Mouse (Mus musculus): ENCODE results near the gene Wdr34. TPM values are rescaled to one million over a fixed set of nuclear protein-coding genes. Genes with fewer than 3 reads are reported as not detected.
A peak's percentile ranks its signal among the peaks of the same experiment; 100 is the strongest.

Wdr34 gene
- polyA plus RNA-seq, 1 experiment = not detected

DNA sequence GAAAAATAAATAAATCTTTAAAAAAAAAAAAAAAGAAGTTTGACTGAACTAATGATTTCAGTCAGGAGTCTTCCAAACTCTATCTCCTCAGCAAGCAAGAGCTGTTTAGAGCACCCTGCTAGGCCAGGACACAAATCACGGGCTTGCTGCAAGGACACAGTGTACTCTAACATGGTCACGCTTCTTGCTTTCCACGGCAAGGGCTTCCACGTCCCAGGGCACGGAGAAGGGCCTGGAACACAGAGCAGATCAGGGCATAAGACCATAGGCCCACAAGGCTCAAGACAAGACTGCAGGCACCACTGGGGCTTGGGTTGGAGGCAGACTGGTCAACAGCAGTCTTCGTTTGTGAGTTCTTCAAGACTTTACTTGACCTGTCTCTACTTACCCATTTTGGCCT lies 1.6 kb downstream of the Wdr34 start:
- no peak overlapping the region for H3K27ac ChIP-seq (ENCODE audit: insufficient read depth, low read depth, low read length)

DNA sequence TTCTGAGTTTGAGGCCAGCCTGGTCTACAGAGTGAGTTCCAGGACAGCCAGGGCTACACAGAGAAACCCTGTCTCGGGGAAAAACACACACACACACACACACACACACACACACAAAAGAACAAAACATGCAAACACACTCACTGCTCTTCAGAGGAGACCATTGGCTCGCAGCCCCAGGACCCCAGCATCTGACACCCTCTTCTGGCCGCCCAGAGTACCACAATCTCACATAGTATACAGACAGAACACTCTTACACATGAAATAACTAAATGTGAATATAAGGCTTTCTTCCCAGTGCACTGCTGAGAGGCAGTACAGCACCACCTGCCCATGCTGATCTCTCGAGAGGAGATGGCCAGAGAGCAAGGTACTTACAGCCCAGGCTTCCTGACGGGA lies 4.1 kb downstream of the Wdr34 start:
- no peak overlapping the region for H3K4me3 ChIP-seq (ENCODE audit: insufficient read depth, low read depth, low read length)
- TF ChIP-seq CTCF (IDR thresholded peaks at IDR 0.05; ENCODE audit: insufficient read depth, low read depth, low read length) = no peak
- no peak for TF ChIP-seq POLR2A (IDR thresholded peaks at IDR 0.05; ENCODE audit: insufficient read depth, low read depth, low read length)
- H3K27ac ChIP-seq (ENCODE audit: insufficient read depth, low read depth, low read length) = no peak overlapping the region
- WGBS = 92% methylated on average over 5 of the region's 5 CpGs
- peaks cover 3% of the 10 kb centered on the region; the same call in 1 of the 2 replicates for H3K4me1 ChIP-seq (ENCODE audit: control insufficient read depth, insufficient read depth, low read length)

More for the DNA sequence above, 1.6 kb downstream of the Wdr34 start:
- WGBS = 96% methylated on average over 6 of the region's 6 CpGs
- TF ChIP-seq POLR2A (IDR thresholded peaks at IDR 0.05; ENCODE audit: insufficient read depth, low read depth, low read length) = no peak
- no peak for TF ChIP-seq CTCF (IDR thresholded peaks at IDR 0.05; ENCODE audit: insufficient read depth, low read depth, low read length)
- H3K4me3 ChIP-seq (ENCODE audit: insufficient read depth, low read depth, low read length) = no peak overlapping the region
- H3K4me1 ChIP-seq (ENCODE audit: control insufficient read depth, insufficient read depth, low read length) = peaks cover 3% of the 10 kb centered on the region; the same call in 1 of the 2 replicates

DNA sequence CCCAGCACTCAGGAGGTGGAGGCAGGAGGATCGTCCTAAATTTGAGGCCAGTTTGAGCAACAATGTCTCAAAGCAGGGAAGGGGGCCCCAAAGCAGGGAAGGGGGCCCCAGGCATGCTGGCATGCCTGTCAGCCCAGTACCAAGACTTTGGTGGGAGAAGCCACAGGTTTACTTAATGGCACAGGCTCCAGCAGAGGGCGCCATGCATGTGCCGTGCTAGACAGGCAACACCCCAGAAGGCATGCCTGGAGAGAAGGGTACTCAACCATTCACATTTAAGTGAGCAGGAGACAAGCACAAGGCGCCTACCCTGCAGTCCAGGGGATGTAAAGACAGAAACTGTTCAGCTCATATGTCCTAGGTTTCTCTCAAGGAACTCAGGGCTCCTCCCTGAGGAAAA lies 6.2 kb downstream of the Wdr34 start:
- no peak overlapping the region for H3K27ac ChIP-seq (ENCODE audit: insufficient read depth, low read depth, low read length)
- WGBS = 9% methylated on average over 4 of the region's 4 CpGs
- no peak for TF ChIP-seq POLR2A (IDR thresholded peaks at IDR 0.05; ENCODE audit: insufficient read depth, low read depth, low read length)
- TF ChIP-seq CTCF (IDR thresholded peaks at IDR 0.05; ENCODE audit: insufficient read depth, low read depth, low read length) = peak; percentile 56; the same call in 1 of the 2 replicates
- H3K4me1 ChIP-seq (ENCODE audit: control insufficient read depth, insufficient read depth, low read length) = peaks cover 3% of the 10 kb centered on the region; the same call in 1 of the 2 replicates
- no peak overlapping the region for H3K4me3 ChIP-seq (ENCODE audit: insufficient read depth, low read depth, low read length)

DNA sequence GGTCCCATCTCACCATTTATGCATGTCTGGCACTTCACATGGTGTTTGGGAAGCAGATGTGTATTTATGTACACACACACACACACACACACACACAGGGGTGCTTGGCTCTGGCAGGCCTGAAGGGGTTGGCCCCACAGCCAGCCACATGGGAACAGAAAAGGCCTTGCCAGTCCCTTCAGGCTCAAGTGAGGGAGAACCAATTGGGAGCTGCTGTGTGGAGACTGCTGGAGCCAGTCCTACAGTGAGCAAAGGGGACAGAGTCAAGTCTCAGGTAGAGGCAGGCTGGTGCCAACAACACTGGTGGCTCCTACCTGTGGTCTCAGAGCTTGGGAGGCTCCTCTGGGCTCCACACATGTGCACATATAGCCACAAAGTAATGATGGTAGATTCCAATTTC lies 9.0 kb downstream of the Wdr34 start:
- no peak overlapping the region for H3K27ac ChIP-seq (ENCODE audit: insufficient read depth, low read depth, low read length)
- no peak overlapping the region for H3K4me3 ChIP-seq (ENCODE audit: insufficient read depth, low read depth, low read length)
- H3K4me1 ChIP-seq (ENCODE audit: control insufficient read depth, insufficient read depth, low read length) = no peaks in the 10 kb centered on the region
- TF ChIP-seq CTCF (IDR thresholded peaks at IDR 0.05; ENCODE audit: insufficient read depth, low read depth, low read length) (no peak), POLR2A (IDR thresholded peaks at IDR 0.05; ENCODE audit: insufficient read depth, low read depth, low read length) (no peak)

DNA sequence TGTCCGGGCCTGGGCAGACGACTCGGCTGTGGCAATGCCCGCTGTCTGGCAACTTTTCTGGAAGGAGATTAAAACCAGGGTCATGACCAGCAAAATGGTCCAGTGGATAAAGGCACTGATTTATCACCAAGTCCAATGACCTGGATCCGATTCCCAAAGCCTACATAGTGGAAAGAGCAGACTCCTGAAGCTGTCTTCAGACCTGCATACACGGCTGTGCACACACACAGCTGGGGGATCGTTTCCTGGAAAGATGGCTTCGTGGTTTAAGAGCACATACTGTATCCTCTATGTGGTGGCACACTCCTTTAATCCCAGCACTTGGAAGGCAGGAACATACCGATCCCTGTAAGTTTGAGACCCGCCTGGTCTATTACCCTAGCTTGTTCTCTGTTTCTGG lies 10.3 kb downstream of the Wdr34 start:
- TF ChIP-seq POLR2A (IDR thresholded peaks at IDR 0.05; ENCODE audit: insufficient read depth, low read depth, low read length) (no peak), CTCF (IDR thresholded peaks at IDR 0.05; ENCODE audit: insufficient read depth, low read depth, low read length) (no peak)
- H3K27ac ChIP-seq (ENCODE audit: insufficient read depth, low read depth, low read length) = no peak overlapping the region
- no peak overlapping the region for H3K4me3 ChIP-seq (ENCODE audit: insufficient read depth, low read depth, low read length)
- 96% methylated on average over 10 of the region's 10 CpGs for WGBS
- H3K4me1 ChIP-seq (ENCODE audit: control insufficient read depth, insufficient read depth, low read length) = no peaks in the 10 kb centered on the region

DNA sequence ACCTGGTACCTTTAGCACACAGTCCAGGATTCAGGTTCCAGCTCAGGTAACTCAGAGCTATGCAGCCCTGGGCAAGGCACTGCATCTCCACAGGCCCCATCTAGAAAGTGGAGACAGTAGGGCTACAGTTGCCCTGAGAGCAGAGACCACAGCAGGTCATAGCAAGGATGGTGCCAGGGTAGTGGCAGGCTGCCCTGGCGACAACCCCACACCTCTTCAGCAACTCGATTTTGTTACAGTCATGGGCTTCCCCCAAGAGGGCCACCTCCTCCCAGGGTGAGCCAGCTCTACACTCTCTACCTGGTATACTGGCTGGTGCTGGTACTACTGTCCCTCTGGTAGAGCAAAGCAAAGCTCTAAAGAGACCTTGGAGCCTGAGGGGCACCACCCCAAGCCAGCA lies 10.9 kb downstream of the Wdr34 start:
- WGBS = 72% methylated on average over 2 of the region's 2 CpGs
- H3K4me1 ChIP-seq (ENCODE audit: control insufficient read depth, insufficient read depth, low read length) = no peaks in the 10 kb centered on the region
- no peak overlapping the region for H3K27ac ChIP-seq (ENCODE audit: insufficient read depth, low read depth, low read length)
- H3K4me3 ChIP-seq (ENCODE audit: insufficient read depth, low read depth, low read length) = no peak overlapping the region
- TF ChIP-seq CTCF (IDR thresholded peaks at IDR 0.05; ENCODE audit: insufficient read depth, low read depth, low read length) = no peak
- no peak for TF ChIP-seq POLR2A (IDR thresholded peaks at IDR 0.05; ENCODE audit: insufficient read depth, low read depth, low read length)

DNA sequence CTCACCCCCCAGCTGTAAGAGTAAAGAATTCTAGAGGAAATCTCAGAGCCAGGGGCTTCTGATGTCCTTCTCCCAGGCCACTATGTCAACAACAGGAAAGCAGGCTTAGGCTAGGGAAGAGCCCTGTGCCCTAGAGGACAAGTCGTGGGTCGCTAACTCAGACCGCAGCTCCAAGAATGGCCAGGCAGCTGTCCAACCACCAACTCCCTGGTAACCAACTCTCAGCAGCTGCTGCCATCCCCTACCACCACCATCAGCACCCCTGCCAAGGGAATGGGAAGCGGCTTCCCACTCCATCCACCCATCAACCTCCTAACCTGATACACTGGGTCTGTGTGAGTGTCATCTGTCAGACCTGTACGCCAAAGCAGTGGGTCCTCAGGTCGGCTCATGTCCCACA lies 15.7 kb downstream of the Wdr34 start:
- TF ChIP-seq POLR2A (IDR thresholded peaks at IDR 0.05; ENCODE audit: insufficient read depth, low read depth, low read length) (no peak), CTCF (IDR thresholded peaks at IDR 0.05; ENCODE audit: insufficient read depth, low read depth, low read length) (no peak)
- WGBS = 49% methylated on average over 6 of the region's 6 CpGs

DNA sequence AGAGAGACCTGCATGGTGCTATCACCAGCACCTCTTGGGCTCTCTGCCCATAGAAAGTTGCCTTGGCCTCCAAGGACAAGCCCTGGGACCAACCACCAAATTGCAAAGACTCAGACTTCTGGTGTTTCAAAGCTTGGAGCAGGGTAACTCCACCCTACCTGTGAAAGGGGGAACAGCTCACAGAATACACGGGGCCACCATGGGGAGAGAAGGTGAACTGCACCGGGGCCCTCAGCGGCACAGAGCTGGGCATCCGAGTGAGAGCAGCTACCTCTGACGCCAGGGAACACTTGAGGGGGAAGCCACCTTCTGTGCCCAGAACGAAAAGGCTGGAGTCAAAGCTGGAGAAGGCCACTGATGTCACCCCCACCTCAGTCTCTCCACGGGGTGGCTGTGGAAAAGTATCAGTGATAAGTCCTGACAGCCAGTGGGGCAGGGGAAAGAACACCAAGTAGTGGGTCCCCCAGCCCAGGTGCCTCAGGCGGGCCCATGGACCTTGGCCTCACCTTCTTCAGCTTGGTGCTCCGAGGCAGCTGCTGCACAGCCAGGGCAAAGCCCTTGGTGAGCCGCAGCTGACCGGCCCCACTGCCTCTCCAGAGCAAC lies 16.3 kb downstream of the Wdr34 start:
- no peaks in the 10 kb centered on the region for H3K4me1 ChIP-seq (ENCODE audit: control insufficient read depth, insufficient read depth, low read length)
- TF ChIP-seq CTCF (IDR thresholded peaks at IDR 0.05; ENCODE audit: insufficient read depth, low read depth, low read length) = 0 out of 2 replicates have a peak, but pooled peaks have one; percentile 6
- TF ChIP-seq POLR2A (IDR thresholded peaks at IDR 0.05; ENCODE audit: insufficient read depth, low read depth, low read length) = no peak
- no peak overlapping the region for H3K4me3 ChIP-seq (ENCODE audit: insufficient read depth, low read depth, low read length)
- WGBS = 53% methylated on average over 11 of the region's 11 CpGs
- H3K27ac ChIP-seq (ENCODE audit: insufficient read depth, low read depth, low read length) = no peak overlapping the region

More for the DNA sequence above, 15.7 kb downstream of the Wdr34 start:
- no peaks in the 10 kb centered on the region for H3K4me1 ChIP-seq (ENCODE audit: control insufficient read depth, insufficient read depth, low read length)
- H3K4me3 ChIP-seq (ENCODE audit: insufficient read depth, low read depth, low read length) = no peak overlapping the region
- H3K27ac ChIP-seq (ENCODE audit: insufficient read depth, low read depth, low read length) = no peak overlapping the region

DNA sequence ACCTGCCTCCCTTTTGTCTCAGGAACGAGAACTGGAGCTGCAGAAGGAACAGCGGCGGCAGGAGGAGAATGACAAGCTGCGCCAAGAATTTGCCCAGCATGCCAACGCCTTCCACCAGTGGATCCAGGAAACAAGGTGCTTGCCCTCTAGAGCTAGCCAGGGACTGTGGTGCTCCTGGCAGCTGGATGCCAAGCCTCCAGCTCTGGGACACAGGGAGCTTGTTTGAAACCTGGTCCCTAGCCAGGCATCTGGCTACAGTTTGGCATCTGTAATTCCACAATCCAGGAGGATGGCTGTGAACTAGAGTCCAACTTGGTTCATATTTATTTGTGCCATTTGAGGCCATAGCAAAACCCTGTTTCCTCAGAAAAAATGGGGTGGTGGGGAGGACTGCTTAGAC lies 21.7 kb downstream of the Wdr34 start:
- no peaks in the 10 kb centered on the region for H3K4me1 ChIP-seq (ENCODE audit: control insufficient read depth, insufficient read depth, low read length)
- no peak overlapping the region for H3K27ac ChIP-seq (ENCODE audit: insufficient read depth, low read depth, low read length)
- no peak for TF ChIP-seq CTCF (IDR thresholded peaks at IDR 0.05; ENCODE audit: insufficient read depth, low read depth, low read length)
- no peak for TF ChIP-seq POLR2A (IDR thresholded peaks at IDR 0.05; ENCODE audit: insufficient read depth, low read depth, low read length)
- H3K4me3 ChIP-seq (ENCODE audit: insufficient read depth, low read depth, low read length) = no peak overlapping the region
- WGBS = 71% methylated on average over 5 of the region's 5 CpGs

All from olfactory bulb, adult 2 months (tissue).